ENCODE assay signal across 35 mouse cellular contexts in genomic region chr8:91151531-91151930, GRCm38 (mm10).
"Had no signal": no experiment of that assay in that cellular context is flagged by ENCODE, and none has a peak within 500 bp of the region (broad histone marks: within the 10 kb centered on the region; RNA-seq: fewer than 3 reads in every experiment).

No protein-coding gene starts in this region.

- ATAC-seq: hindbrain, embryonic 16.5 days; hindbrain, postnatal 0 days; inflammation-experienced regulatory T-cells, adult 6 months; intestine, embryonic 15.5 days; intestine, embryonic 16.5 days; intestine, postnatal 0 days had no signal

- H3K9ac ChIP-seq: heart, embryonic 12.5 days; heart, embryonic 13.5 days; heart, embryonic 15.5 days; hindbrain, embryonic 12.5 days; hindbrain, embryonic 13.5 days; hindbrain, embryonic 14.5 days; hindbrain, embryonic 15.5 days; intestine, embryonic 15.5 days; kidney, embryonic 15.5 days had no signal

- H3K27me3 ChIP-seq: heart, embryonic 12.5 days; heart, embryonic 13.5 days; heart, embryonic 15.5 days; hindbrain, embryonic 12.5 days; hindbrain, embryonic 13.5 days; hindbrain, embryonic 15.5 days; intestine, embryonic 15.5 days; kidney, embryonic 15.5 days had no signal

- DNase-seq: heart, postnatal 10 days; heart, postnatal 14 days; heart, postnatal 36 days; heart, postnatal 4 days; kidney, adult 11 months; kidney, adult 18-20 months; kidney, adult 2 months; kidney, adult 8-10 months; kidney, adult 9 months; kidney, postnatal 10 days; kidney, postnatal 14 days; kidney, postnatal 25 days; kidney, postnatal 36 days; kidney, postnatal 4 days; layer of hippocampus, adult 9-11 months; layer of hippocampus, postnatal 36 days had no signal

- H3K9me3 ChIP-seq: heart, embryonic 15.5 days; hindbrain, embryonic 12.5 days; hindbrain, embryonic 15.5 days; intestine, embryonic 15.5 days; kidney, embryonic 15.5 days had no signal

- H3K36me3 ChIP-seq: heart, embryonic 12.5 days; heart, embryonic 13.5 days; heart, embryonic 15.5 days; hindbrain, embryonic 10.5 days; hindbrain, embryonic 12.5 days; hindbrain, embryonic 13.5 days; hindbrain, embryonic 15.5 days; intestine, embryonic 15.5 days; kidney, embryonic 15.5 days had no signal

- H3K27ac ChIP-seq: heart, embryonic 13.5 days; heart, embryonic 15.5 days; hindbrain, embryonic 10.5 days; hindbrain, embryonic 12.5 days; hindbrain, embryonic 13.5 days; hindbrain, embryonic 14.5 days; hindbrain, embryonic 15.5 days; hindbrain, postnatal 0 days; intestine, embryonic 15.5 days; kidney, embryonic 15.5 days; kidney, postnatal 0 days; layer of hippocampus, adult 2 months; left cerebral cortex, adult 2 months had no signal

- H3K4me3 ChIP-seq: heart, embryonic 12.5 days; heart, embryonic 13.5 days; heart, embryonic 15.5 days; hindbrain, embryonic 10.5 days; hindbrain, embryonic 12.5 days; hindbrain, embryonic 13.5 days; hindbrain, embryonic 15.5 days; intestine, embryonic 15.5 days; kidney, embryonic 15.5 days; layer of hippocampus, adult 2 months; left cerebral cortex, adult 2 months had no signal

- H3K4me1 ChIP-seq: heart, embryonic 12.5 days; hindbrain, embryonic 12.5 days; hindbrain, embryonic 13.5 days; hindbrain, embryonic 15.5 days had no signal

- H3K4me2 ChIP-seq: heart, embryonic 11.5 days; heart, embryonic 12.5 days; heart, embryonic 13.5 days; heart, embryonic 15.5 days; hindbrain, embryonic 12.5 days; hindbrain, embryonic 13.5 days; hindbrain, embryonic 14.5 days; hindbrain, embryonic 15.5 days; intestine, embryonic 15.5 days; kidney, embryonic 15.5 days had no signal
